In genomic region chr5:120252551-120252950, GRCm38 (mm10) we compare ENCODE assay signal across 8 mouse cellular contexts.
DNase-seq lines count a peak whose midpoint lies in the region.

No protein-coding gene starts in this region.

- WGBS in limb, embryonic 10.5 days: 13% methylated on average over 8 of the region's 8 CpGs

- no peaks in the 10 kb centered on the region for H3K9me3 ChIP-seq in limb, embryonic 10.5 days (replicated peaks)

- peaks cover 74% of the 10 kb centered on the region for H3K27me3 ChIP-seq in limb, embryonic 10.5 days (ENCODE audit: low read depth, poor library complexity, severe bottlenecking)
- no peaks in the 10 kb centered on the region for H3K27me3 ChIP-seq in splenic B cell, adult 2 months (ENCODE audit: control insufficient read depth, insufficient read depth, low read length, poor library complexity, severe bottlenecking)

- no peak overlapping the region for H3K27ac ChIP-seq in limb, embryonic 10.5 days

- no peak overlapping the region for H3K4me3 ChIP-seq in limb, embryonic 10.5 days

- peak; percentile 7 for DNase-seq in cerebellum, adult 11 months
- DNase-seq in cerebellum, adult 11-12 months: no peak
- peak; percentile 45 for DNase-seq in brain, adult 2 months (ENCODE audit: low read depth, low spot score)
- peak; percentile 57 for DNase-seq in forelimb bud, embryonic 11.5 days (ENCODE audit: low read depth, low spot score)
- DNase-seq in limb, embryonic 10.5 days (ENCODE audit: low spot score): peak; percentile 54
- DNase-seq in splenic B cell, adult 2 months (ENCODE audit: low read depth, low spot score): peak; percentile 12
- DNase-seq in layer of hippocampus, adult 11-12 months (ENCODE audit: low spot score): no peak
- DNase-seq in adrenal gland, postnatal 4 days (ENCODE audit: low spot score in 2 of 2): no peak

- no peaks in the 10 kb centered on the region for H3K36me3 ChIP-seq in limb, embryonic 10.5 days
- H3K36me3 ChIP-seq in splenic B cell, adult 2 months (ENCODE audit: control insufficient read depth, insufficient read depth, low read length, poor library complexity, severe bottlenecking): no peaks in the 10 kb centered on the region

- H3K4me1 ChIP-seq in limb, embryonic 10.5 days: peaks cover 8% of the 10 kb centered on the region

Comparison
In these comparisons a context has a peak if more than half of its experiments do, and no peak if none do; other contexts are left out.
1. DNase-seq: peak in cerebellum, adult 11 months (single experiment), brain, adult 2 months (single experiment), forelimb bud, embryonic 11.5 days (single experiment), limb, embryonic 10.5 days (single experiment) and splenic B cell, adult 2 months (single experiment); none in cerebellum, adult 11-12 months (single experiment), layer of hippocampus, adult 11-12 months (single experiment) and adrenal gland, postnatal 4 days (0 of 2).